Mouse (Mus musculus) Patski (cell line): ENCODE measurements around the gene Slc12a1. TPM values are rescaled to one million over a fixed set of nuclear protein-coding genes. Genes with fewer than 3 reads are reported as not detected.
A peak's percentile ranks its signal among the peaks of the same experiment; 100 is the strongest.

ENCODE experiments used
- ATAC-seq: fragments of 100-300 bp; one replicate; pipeline ENCODE4 v1.8.0; 2021
- CTCF ChIA-PET: fragments of 350-600 bp; sonication (Branson Sonifier 250); formaldehyde crosslinking; loops from one replicate; lab custom pipeline; 2022; ENCODE audit warnings: inconsistent platforms; lab: Charles Lee
- POLR2A ChIA-PET: fragments of 350-600 bp; sonication (Branson Sonifier 250); formaldehyde crosslinking; loops from one replicate; lab custom pipeline; 2022; ENCODE audit warnings: antibody characterized with exemption, inconsistent platforms; lab: Charles Lee
- DNase-seq: peaks from one replicate; pipeline ENCODE4 v3.0.0-alpha.2; 2011; ENCODE audit warnings: low read depth, low spot score
- H3K27me3 ChIP-seq: fragments of 371-371 bp; one replicate; pipeline ENCODE4 v1.5.1; 2021
- CTCF ChIP-seq: fragments of 100-300 bp; IDR thresholded peaks from one replicate; pipeline ENCODE4 v1.5.1; 2021
- in situ Hi-C: fragments of 300-500 bp; cut with MboI; formaldehyde crosslinking; loops from 3 replicates; pipeline ENCODE4 v1.11.1; 2018; ENCODE audit warnings: low pct_unique_long_range_greater_than_20kb, mixed read lengths
- polyA plus RNA-seq: library from polyadenylated mRNA; unstranded; gene quantifications from one replicate; pipeline ENCODE4 v1.2.3, GENCODE M21; 2021

Gene Slc12a1
- polyA plus RNA-seq, 1 experiment from 2014 or later: 0.09 TPM

DNA sequence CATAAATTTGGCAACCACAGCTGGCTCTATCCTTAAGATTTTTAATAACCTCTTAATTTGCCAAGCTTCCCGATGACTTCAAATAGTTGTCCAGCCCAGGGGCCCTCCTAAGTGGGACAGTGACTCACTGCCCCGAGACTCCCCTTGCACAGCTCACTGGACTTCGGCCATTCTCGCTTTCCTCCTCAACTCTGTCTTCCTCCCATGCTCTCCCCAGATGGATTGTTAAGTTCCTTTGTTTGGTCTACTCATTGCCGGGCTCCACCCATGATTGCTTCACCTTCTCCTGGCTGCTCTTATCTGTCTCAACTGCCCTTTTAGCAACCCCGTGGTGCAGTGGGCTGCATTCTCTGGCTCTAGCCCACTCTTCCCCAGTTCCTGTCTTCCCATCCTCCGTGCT lies 126.2 kb downstream of the Slc12a1 start:
- ChIA-PET POLR2A (no interaction called here), CTCF (interaction anchor here (1.1 to 1.3 kb wide), 2 partner anchors 8 to 14 kb away, joined by 3 to 4 read pairs; no protein-coding TSS in a partner anchor)
- no peak for TF ChIP-seq CTCF
- H3K27me3 ChIP-seq: no peaks in the 10 kb centered on the region
- ATAC-seq: peak; percentile 17
- in situ Hi-C loops: no loop called here
- no peak for DNase-seq

Other genes starting within 250 kb of the Slc12a1 start
- 1.3 TPM for gene Slc24a5, start 84.4 kb upstream of the Slc12a1 start, polyA plus RNA-seq
- gene Myef2, start 28.8 kb upstream of the Slc12a1 start, polyA plus RNA-seq: 134 TPM
- not detected for gene Ctxn2, start 15.8 kb upstream of the Slc12a1 start, polyA plus RNA-seq
- 114 TPM for gene Dut, start 94.7 kb downstream of the Slc12a1 start, polyA plus RNA-seq